Mouse (Mus musculus) heart, postnatal 36 days (tissue): ENCODE measurements at regions not wholly inside any gene's neighbourhood (a gene's known extent, or its start where the extent isn't known, plus 50 kb on each side); places are given as distances from the start of the nearest gene placed in this dataset.

Experiments
- DNase-seq, 2 experiments: peaks; one replicate each; pipeline ENCODE4 v3.0.0; 2021 to 2022
- intact Hi-C: fragments of 180-260 bp; cut with DNase I; formaldehyde crosslinking; loops from one replicate; pipeline ENCODE4 v1.15.1; 2025

DNA sequence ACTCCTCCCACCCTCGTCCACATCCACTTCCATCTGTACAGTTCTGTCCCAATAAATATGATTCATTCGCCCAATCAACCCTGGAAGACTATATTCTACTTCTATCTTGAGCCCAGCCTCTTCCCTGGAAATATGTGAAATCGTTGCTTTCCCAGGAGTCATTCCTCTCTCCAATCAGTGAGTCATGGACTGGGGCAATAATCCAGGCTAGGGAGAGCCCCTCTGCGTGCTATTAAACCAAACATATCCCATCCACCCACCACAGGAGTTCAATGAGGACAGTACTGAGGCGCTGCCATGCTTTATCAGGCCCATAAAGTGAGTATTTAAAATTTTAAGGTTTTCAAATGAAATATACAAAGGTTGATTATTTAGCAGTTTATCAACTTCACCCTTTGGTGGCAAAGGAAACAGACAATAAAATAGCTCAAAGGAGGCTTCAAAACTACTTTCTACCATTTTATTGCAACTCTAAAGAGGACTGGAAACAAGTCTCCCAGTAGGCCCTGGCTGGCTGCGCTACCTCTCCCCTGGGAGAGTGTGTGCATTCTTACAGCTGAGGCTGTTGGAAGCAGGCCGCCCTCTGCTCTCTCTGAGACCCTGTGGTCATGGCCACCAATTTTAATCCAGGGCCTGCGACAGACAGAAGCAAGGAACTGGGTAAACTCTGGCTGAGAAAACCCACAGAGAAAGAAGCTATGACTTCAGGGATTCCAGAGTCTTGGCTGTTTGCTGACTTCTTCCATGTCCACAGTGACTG, 471.9 kb downstream of the Lmo4 start:
- intact Hi-C loops, result no loop called here
- no peak for DNase-seq

DNA sequence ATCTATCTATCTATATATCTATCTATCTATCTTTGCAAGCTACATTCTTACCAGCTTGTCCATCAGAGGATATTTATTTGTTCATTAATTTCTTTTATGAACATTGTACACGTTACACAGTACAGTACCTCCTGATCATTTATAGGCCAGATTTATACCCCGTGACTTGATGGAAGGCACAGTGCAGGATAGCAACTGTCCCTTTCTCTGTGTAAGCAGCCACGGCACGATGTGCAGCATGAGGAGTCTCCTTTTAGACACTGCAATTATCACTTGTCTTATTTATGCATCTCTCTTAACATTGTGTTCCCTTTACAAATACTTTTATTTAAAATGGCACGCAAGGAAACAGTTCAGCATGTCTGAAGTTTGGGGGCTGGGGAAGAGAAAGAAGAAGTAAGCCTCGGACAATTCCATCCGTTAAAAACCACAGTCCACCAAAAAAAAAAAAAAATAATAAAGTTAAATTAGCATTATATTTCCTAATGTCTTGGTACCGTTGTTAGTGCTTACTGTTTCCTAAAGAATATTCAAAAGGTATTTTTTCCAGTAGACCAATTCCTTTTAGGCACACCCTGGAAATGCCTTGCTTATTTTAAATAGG, 475.4 kb downstream of the Lmo4 start:
- intact Hi-C loops, result no loop called here
- DNase-seq, result no peak

DNA sequence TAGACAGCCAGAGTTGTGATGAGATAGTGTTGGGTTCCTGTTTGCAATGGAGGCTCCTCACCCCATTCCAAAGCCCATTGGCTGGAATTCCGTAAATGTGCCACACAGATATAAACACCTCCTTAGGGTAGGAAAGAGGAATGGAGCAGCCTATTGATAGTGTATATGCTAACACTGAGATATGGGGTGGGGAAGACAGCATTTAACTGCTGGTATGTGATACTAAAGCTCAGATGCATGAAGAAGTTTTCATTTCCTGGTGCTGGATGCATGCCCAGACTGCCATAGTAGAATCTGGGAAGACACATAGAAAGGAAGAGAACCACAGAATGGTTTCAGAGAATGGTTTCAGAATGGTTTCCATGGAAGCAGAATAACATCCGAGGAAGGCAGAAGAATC, 482.4 kb downstream of the Lmo4 start:
- intact Hi-C loops, result no loop called here
- DNase-seq, result no peak

DNA sequence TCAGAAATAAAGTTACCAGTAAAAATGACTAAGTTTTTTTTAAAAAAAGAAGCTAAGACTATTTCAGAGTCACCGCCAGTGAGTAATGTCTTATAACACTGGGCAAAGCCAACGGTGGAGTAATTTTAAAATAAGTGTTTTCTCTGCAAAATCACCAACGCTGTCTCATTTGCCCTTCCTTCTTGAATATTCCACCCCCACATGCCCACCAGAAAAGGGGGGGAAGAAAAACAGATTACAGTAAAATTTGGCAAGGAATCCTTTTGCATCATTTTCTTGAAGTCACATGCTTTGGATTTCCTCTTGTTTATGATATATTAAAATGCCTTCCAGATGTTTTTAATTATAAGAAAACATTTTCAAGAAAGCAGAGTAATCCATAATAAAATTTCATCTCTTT, 482.9 kb downstream of the Lmo4 start:
- intact Hi-C loops, result no loop called here
- DNase-seq, result no peak

DNA sequence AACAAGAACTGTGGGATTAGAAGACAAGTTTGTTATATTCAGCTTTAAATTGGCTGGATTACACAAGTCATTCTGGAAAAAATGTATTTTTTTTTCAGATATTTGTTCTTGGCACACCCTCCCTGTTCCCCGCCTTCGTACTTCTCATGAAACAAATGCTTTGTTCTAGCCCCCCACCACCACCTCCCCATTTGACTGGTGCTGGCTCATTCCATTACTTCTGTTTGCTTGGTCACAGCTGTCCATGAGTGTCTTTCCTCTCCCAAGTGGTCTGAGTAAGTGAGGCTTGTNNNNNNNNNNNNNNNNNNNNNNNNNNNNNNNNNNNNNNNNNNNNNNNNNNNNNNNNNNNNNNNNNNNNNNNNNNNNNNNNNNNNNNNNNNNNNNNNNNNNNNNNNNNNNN, 491.8 kb downstream of the Lmo4 start:
- intact Hi-C loops, result no loop called here

DNA sequence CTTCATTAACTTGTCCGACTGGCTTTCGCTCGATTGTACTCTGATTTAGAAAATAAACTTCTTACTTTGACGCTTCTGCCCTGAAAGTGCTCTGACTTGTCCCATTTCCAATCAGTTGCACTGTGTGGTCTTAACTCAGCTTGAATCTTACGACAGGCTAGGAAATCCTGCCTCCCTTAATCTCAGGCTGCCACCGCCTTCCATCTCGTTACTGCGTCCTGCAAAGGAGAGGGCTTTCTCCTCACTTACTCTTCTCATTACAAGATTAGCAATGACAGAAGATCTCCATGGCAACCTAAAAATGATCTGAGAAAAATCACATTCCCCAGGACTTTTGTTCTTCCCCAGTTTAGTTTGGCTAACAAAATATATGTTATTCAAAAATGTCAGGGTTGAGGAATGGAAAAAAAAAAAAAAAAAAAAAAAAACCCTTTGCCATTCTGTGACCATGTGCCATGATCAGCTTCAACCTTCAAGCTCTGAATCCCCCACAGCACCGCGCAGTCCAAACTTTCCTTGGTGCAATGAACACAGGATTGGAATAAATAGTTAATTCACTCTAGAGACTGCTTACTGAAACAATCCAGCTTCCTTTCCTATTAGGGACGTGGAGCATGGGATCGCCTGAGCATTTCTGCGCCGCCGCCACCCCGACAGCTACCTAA, 494.1 kb downstream of the Lmo4 start:
- no peak for DNase-seq
- intact Hi-C loops, result no loop called here

More for the DNA sequence above, 491.8 kb downstream of the Lmo4 start:
- DNase-seq, result no peak

DNA sequence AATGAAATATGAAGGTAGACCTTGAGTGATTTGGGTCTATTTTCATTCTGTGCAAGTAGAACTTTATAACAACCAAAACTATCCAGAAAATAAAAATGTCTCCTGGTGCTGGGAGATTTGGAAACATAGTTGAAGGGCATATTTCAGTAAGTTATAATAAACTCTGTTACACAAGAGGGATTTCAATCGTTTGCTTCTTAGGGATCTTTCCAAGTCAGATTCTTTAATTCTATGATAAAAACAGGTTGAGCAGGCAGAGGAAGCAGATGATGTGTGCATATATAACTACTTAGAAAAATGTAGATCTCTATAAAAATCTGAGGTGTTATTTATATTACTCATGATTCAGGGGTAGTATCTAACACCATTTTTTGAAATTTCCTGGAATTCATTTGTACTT, 498.3 kb downstream of the Lmo4 start:
- DNase-seq, result no peak
- intact Hi-C loops, result no loop called here

DNA sequence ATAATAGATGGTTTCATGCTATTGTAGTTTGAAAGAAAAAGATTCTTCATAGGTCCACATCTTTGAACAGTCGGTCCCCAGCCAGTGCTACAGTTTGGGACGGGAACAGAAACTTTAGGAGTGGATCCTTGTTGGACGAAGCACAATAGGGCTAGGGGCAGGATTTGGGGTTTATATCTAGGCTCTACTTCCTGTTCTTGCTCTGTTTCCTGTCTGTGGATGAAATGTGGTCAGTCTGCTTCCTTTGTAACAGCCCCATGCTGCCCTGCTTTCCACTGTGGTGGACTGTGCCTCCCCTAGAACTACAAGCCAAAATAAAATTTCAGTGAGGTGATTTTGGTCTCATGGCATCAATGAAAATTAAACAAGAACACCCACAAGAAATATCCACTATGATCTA, 510.2 kb downstream of the Lmo4 start:
- intact Hi-C loops, result no loop called here
- no peak for DNase-seq

DNA sequence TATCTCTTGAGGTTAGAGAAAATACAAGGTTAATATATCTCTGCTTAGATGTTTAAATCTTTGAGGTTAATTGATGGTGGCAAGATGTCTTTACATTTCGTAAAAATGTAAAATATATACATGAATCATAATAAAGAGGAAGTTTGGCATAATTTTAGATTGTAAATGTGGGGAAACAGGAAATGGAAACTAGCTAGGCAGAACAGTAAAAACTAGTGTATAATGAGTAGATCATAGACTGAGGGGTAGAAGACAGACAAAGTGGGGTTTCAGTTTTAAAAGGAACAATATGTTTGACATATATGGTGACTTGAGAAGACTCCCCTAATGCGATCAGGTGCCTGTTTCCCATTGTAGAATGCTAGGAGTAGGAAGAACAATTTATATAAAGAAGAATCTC, 519.3 kb downstream of the Lmo4 start:
- intact Hi-C loops, result no loop called here
- no peak for DNase-seq

DNA sequence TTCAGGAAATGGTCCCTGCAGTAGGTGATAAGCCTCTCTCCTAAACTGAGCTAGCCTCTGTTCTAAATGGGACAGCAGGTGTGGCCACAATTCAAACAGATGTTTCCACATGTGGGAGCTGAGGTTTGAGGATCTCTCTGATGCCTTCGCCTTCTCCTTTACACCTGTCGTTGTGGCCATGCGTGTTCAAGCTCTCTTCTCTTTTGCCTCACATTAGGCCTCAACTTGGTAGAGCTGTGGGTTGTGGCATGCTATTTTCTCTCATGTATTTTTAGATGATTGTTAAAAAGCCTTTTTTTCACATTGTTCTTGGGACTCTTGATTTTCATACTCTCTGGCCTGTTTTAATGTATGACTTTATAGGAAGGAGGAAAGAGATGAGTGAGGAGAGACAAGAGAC, 526.8 kb downstream of the Lmo4 start:
- intact Hi-C loops, result no loop called here
- no peak for DNase-seq

DNA sequence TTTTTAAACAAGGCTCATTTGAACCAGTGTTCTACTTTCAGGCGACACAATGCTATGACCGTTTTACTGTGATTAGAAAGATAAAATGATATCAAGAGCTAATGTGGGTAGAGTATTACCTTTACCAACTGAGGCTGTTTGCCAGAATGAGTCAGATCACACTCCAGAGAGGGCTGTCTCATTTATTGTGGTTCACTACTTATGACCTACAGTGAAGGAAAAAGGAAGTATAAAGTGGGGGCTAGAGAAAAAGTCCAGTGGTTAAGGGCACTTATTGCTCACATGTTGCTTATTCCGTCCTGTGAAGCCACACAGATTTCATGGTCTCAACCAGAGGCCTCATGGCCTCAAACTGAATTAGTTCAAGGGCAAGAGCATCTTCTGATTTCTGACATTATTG, 530.2 kb downstream of the Lmo4 start:
- no peak for DNase-seq
- intact Hi-C loops, result no loop called here

DNA sequence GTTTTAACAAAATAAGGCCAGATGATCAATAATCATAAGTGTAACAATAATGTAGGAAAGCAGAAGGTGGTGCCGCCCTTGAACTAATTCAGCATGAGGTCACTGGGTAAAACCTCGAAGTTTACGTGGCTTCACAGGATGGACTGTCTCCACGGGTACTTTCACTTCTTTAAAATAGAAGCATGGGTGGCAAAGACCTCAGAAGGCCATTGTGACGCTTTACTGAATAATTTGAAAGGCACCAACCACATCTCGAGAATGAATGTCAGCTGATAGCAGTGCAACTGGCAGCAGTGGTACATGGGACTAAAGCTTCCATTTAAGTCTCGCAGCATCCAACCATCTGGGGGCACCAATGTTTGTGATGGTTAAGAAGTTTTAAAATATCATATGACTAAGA, 530.6 kb downstream of the Lmo4 start:
- intact Hi-C loops, result no loop called here

DNA sequence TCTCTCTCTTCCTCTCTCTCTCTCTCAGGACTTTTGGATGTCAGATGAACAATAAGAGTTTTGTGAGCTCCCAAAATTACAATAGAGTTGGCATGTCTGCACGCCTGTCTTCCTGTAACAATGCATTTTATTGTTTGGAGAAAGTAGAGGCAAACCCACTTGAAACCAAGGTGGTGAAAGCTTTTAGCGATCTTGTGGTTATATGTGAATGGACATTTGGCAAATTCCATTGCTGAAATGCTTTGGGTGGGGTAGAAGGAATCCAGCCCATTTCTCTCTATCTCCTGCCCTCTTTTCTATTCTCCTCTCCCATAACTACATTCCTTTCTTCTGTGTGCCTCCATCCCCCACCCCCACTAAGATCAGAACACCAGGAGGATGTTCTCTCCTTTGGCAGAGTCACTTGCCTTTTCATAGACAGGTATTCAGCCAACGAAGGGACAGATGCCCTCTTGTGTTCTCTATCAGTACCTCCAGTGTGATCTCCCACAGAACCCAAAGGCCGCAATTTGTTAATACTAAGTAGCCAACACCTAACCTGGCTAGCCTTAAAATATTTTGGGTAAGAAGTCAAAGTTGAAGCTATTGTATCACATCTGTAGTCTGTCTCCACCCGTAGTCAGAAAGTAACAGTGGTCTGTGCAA, 542.9 kb downstream of the Lmo4 start:
- intact Hi-C loops, result no loop called here
- DNase-seq, result no peak

More for the DNA sequence above, 530.6 kb downstream of the Lmo4 start:
- DNase-seq, result no peak

DNA sequence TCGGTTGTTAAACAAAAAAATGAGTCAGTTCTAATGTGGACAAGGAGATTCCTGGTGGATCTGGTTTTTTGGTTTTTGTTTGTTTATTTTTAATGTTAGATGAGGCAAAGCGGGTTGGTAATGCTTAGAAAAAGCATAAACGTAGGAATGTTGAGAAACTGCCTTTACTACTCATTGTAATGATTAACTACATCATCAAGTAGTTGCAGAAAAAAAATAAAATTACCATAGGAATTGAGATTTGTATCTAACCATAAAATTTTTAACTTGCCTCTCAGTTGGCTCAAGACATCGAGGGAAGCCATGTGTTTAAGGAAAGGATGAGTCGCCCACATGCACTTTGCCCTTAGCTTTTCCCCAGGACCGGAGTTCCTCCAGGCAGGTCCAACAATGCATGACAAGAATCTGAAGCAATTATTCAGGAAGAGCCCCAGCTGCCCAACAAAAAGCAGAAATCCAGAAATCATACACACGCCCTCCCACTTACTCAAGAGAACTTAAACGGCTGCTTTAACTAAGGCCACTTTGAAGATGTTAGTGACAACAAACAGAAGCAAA, 545.5 kb downstream of the Lmo4 start:
- intact Hi-C loops, result no loop called here
- no peak for DNase-seq

DNA sequence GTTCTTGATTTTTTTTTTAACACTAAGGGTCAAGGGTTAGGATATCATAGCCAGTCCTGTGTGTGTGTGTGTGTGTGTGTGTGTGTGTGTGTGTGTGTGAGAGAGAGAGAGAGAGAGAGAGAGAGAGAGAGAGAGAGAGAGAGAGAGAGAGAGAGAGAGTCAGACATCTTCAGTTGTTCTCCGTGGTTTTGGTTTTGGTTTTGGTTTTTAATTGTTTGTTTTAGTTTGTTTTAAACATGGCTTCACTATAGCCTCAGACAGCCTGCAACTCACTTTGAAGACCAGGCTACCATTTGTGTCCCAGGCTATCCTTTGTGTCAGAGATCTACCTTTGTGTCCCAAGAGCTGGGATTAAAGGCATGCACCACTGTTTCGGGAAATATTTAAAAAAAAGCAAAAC, 557.8 kb downstream of the Lmo4 start:
- DNase-seq, result no peak
- intact Hi-C loops, result no loop called here

DNA sequence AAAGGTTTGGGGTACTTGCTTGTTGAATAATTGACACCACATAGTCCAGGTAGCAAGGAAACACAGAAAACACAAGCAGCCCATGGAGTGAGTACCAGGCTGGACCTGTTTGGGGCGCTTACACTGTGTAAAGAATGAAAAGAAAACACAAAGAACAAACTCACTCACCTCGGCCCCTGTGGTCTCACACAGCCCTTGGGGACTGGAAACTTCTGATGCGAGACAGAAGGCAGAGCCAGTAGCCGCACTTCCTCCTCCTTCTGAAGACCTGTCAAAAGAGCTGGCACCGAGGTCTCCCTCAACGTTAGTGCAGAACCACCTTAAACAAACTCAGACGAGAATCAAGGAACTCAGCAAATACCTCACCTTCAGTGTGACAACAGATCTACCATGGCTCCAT, 558.2 kb downstream of the Lmo4 start:
- intact Hi-C loops, result no loop called here
- DNase-seq, result no peak

DNA sequence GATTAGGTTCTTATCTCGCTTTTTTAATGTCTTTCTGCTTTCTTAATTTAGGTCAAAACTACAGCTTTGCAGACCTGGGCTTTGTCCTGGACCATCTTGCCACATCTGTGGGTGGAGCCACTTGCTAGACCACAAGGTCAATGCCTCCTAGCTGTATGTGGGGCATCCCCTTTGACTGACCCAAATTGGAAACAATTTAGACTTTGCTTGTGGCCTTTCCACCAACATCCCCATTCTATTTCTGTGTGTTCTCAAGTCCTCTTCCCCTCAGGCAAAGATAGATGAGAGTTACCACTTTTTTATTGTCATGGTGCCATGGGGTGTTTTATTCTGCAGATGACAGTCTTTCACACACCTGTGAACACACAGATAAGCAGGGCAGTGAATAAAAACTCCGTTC, 572.0 kb downstream of the Lmo4 start:
- intact Hi-C loops, result no loop called here
- no peak for DNase-seq

DNA sequence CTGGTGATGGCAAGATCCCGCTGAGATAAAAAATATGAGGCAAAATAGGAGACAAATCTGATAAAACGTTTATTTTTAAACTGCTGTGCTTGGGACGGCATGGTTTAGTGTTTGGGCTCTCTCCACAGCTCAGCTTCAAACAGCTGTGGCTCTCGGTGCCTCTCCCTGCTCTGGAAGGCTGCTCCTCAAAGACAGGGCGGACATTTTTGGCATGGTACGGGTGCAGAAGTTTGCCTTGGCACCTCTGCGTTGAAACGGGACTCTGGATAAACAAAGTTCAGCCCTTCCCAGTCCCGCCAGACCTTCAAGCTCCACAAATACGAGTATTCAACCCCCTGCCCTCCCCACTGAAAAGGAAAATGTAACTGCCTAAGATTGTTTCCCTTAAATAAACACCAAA, 573.8 kb downstream of the Lmo4 start:
- DNase-seq, result peak; percentile 29 to 34
- intact Hi-C loops, result no loop called here

DNA sequence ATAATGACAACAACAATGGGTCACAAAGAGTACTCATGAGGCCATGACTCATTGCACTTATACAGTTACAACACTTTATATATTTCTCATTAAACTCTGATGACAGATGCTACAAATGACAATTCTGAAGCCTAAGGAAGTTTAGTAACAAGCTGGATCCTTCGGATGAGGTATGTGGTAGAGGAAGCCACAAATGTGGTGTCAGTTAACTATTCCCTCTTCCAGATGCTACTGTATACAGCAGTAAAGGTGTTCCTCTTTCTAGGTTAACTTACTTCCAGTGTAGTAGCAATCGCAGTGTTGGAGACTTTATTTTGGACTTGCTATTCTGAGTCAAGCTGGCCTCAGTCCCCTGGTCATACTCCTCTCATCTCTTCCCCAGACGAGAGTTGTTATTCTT, 580.1 kb downstream of the Lmo4 start:
- intact Hi-C loops, result no loop called here
- DNase-seq, result no peak

DNA sequence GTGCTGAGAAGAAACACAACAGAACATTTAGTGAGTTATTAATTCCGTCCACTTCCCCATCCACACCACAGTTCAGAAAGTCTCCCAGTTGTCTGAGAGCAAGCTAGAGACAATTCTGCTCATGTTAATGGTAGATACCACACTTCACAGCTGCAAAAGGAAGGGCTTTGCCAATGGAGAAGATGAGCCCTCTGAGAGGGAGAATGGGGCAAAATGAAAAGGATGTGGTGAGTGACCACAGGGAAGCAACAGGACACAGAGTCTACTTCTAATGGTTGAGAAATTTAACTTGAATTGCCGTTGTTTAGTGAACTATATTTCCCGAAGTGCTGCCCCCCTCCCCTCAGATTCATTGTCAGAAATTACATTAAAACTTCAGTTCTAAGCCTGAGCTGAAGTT, 582.7 kb downstream of the Lmo4 start:
- DNase-seq, result no peak
- intact Hi-C loops, result no loop called here

DNA sequence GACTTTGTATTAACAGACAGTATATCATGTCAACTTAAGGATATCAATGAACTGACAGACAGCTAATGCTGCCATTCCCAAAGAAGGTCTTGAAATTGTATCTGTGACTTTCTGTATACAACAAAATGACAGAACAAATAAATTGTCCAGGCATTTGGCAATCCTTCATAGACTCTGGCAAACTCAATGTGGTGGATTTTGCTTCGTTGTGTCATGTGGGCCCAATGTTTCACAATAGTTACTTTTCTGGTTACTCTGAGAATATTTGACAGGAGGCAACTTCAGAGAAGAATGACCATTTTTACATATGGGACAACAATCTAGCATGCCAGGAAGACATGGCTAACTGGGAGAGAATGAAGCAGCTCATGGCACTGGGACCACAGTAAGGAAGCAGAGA, 585.9 kb downstream of the Lmo4 start:
- no peak for DNase-seq
- intact Hi-C loops, result no loop called here
